Mouse (Mus musculus) embryonic stem cell, embryonic (primary cell): ENCODE data around the gene Dchs2.

Experiments used
- CTCF ChIA-PET, 4 experiments: fragments of 300-600 bp in 2 of 4; fragments of 350-600 bp in 2 of 4; sonication (Branson Sonifier 250); formaldehyde crosslinking; loops; one replicate each; lab custom pipeline; 2022; ENCODE audit warnings: inconsistent platforms in 2 of 4; lab: Charles Lee
- POLR2A ChIA-PET, 4 experiments: fragments of 300-600 bp in 2 of 4; fragments of 350-600 bp in 2 of 4; sonication (Branson Sonifier 250); formaldehyde crosslinking; loops; one replicate each; lab custom pipeline; 2022; ENCODE audit warnings: antibody characterized with exemption in 4 of 4, inconsistent platforms in 1 of 4; lab: Charles Lee

Dchs2 gene

GRCm38 (mm10) chr3:83220101-83220500 is 92.4 kb downstream of the Dchs2 start:
- CTCF ChIA-PET, result no interaction called here
- POLR2A ChIA-PET, result no interaction called here

GRCm38 (mm10) chr3:83222125-83222524 is 94.4 kb downstream of the Dchs2 start:
- POLR2A ChIA-PET, result no interaction called here
- CTCF ChIA-PET, result no interaction called here

GRCm38 (mm10) chr3:83228383-83228782 is 100.6 kb downstream of the Dchs2 start:
- POLR2A ChIA-PET, result no interaction called here
- CTCF ChIA-PET, result no interaction called here

- ChIA-PET CTCF (no interaction called here), POLR2A (no interaction called here)
These were observed 102.6 kb downstream of the Dchs2 start for GRCm38 (mm10) chr3:83230326-83230725.

GRCm38 (mm10) chr3:83234457-83234856 is 106.7 kb downstream of the Dchs2 start:
- ChIA-PET CTCF (no interaction called here), POLR2A (no interaction called here)

GRCm38 (mm10) chr3:83235061-83235460 is 107.3 kb downstream of the Dchs2 start:
- ChIA-PET CTCF (no interaction called here), POLR2A (no interaction called here)

GRCm38 (mm10) chr3:83246536-83246935 is 118.8 kb downstream of the Dchs2 start:
- CTCF ChIA-PET, result interaction anchor here in 1 of 4 experiments (0.6 kb wide), 1 partner anchor 239 kb away, joined by 4 read pairs; the partner anchor contains the start of gene Fgg
- POLR2A ChIA-PET, result no interaction called here

- ChIA-PET POLR2A (no interaction called here), CTCF (interaction anchor here in 1 of 4 experiments (0.6 kb wide), 1 partner anchor 1018 kb away, joined by 3 read pairs; no protein-coding TSS in a partner anchor)
These were observed 122.3 kb downstream of the Dchs2 start for GRCm38 (mm10) chr3:83250001-83250545.

- ChIA-PET CTCF (no interaction called here), POLR2A (interaction anchor here in 1 of 4 experiments (0.6 kb wide), 1 partner anchor 481 kb away, joined by 3 read pairs; no protein-coding TSS in a partner anchor)
These were observed 124.2 kb downstream of the Dchs2 start for GRCm38 (mm10) chr3:83251899-83252298.

GRCm38 (mm10) chr3:83259421-83259820 is 131.7 kb downstream of the Dchs2 start:
- POLR2A ChIA-PET, result no interaction called here
- CTCF ChIA-PET, result no interaction called here

- ChIA-PET POLR2A (no interaction called here), CTCF (no interaction called here)
These were observed 138.3 kb downstream of the Dchs2 start for GRCm38 (mm10) chr3:83266009-83266408.

- ChIA-PET POLR2A (no interaction called here), CTCF (interaction anchor here in 2 of 4 experiments (0.8 to 1.5 kb wide), 2 partner anchors 160 kb away, joined by 3 to 4 read pairs; no protein-coding TSS in a partner anchor)
These were observed 142.5 kb downstream of the Dchs2 start for GRCm38 (mm10) chr3:83270228-83270627.

- CTCF ChIA-PET, result interaction anchor here in 3 of 4 experiments (0.7 to 4.1 kb wide), 8 partner anchors 143 to 447 kb away, joined by 3 to 22 read pairs (median 3); partner anchors contain the start of gene Dchs2 (in 1 of the 3)
- POLR2A ChIA-PET, result interaction anchor here in 1 of 4 experiments (0.6 kb wide), 1 partner anchor 263 kb away, joined by 4 read pairs; the partner anchor contains the start of gene Fgg
These were observed 143.2 kb downstream of the Dchs2 start for GRCm38 (mm10) chr3:83270982-83271381.

GRCm38 (mm10) chr3:83273555-83274244 is 146.0 kb downstream of the Dchs2 start:
- ChIA-PET CTCF (interaction anchor here (0.6 to 4.1 kb wide), 12 partner anchors 10 to 1039 kb away, joined by 3 to 22 read pairs (median 5); partner anchors contain the start of gene Dchs2 (in 1 of the 4)), POLR2A (interaction anchor here in 1 of 4 experiments (1.2 kb wide), 1 partner anchor 13 kb away, joined by 3 read pairs; no protein-coding TSS in a partner anchor)

GRCm38 (mm10) chr3:83275703-83276102 is 148.0 kb downstream of the Dchs2 start:
- POLR2A ChIA-PET, result no interaction called here
- CTCF ChIA-PET, result interaction anchor here in 1 of 4 experiments (1.8 kb wide), 1 partner anchor 276 kb away, joined by 5 read pairs; no protein-coding TSS in a partner anchor

GRCm38 (mm10) chr3:83283882-83284281 is 156.1 kb downstream of the Dchs2 start:
- CTCF ChIA-PET, result interaction anchor here in 3 of 4 experiments (0.5 to 1.2 kb wide), 3 partner anchors 10 to 967 kb away, joined by 4 to 5 read pairs (median 4); no protein-coding TSS in a partner anchor
- POLR2A ChIA-PET, result interaction anchor here in 1 of 4 experiments (0.5 kb wide), 1 partner anchor 455 kb away, joined by 3 read pairs; no protein-coding TSS in a partner anchor

GRCm38 (mm10) chr3:83286975-83287405 is 159.2 kb downstream of the Dchs2 start:
- ChIA-PET POLR2A (no interaction called here), CTCF (interaction anchor here in 2 of 4 experiments (0.6 to 1.2 kb wide), 2 partner anchors 11 to 420 kb away, joined by 3 to 5 read pairs; no protein-coding TSS in a partner anchor)

GRCm38 (mm10) chr3:83288118-83288840 is 160.5 kb downstream of the Dchs2 start:
- ChIA-PET POLR2A (no interaction called here), CTCF (no interaction called here)

- ChIA-PET POLR2A (no interaction called here), CTCF (no interaction called here)
These were observed 162.7 kb downstream of the Dchs2 start for GRCm38 (mm10) chr3:83290482-83290881.
